Mouse (Mus musculus) lung, postnatal 0 days (tissue): ENCODE data around the gene Sar1a. TPM values are rescaled to one million over a fixed set of nuclear protein-coding genes. Genes with fewer than 3 reads are reported as not detected.

Experiments used
- ATAC-seq: fragments of 200-750 bp; cut with Nextera tagmentation; 2 replicates; pipeline ENCODE4 v1.8.0; 2017; ENCODE audit warnings: moderate library complexity
- DNase-seq: peaks from one replicate; pipeline ENCODE4 v3.0.0-alpha.2; 2016; ENCODE audit warnings: low spot score
- H3K27ac ChIP-seq: fragments of 300-500 bp; sonication (generic); 2 replicates; pipeline ENCODE4 v1.5.1; 2014; ENCODE audit warnings: antibody characterized with exemption, mild to moderate bottlenecking, low read length, mixed read lengths
- H3K27me3 ChIP-seq: fragments of 300-500 bp; sonication (generic); replicated peaks from 2 replicates; pipeline ENCODE4 v1.6.1; 2014; ENCODE audit warnings: low read length, mixed read lengths; ENCODE audit not compliant: insufficient read depth
- H3K36me3 ChIP-seq: fragments of 300-500 bp; sonication (generic); 2 replicates; pipeline ENCODE4 v1.6.1; 2014; ENCODE audit warnings: low read length, mixed read lengths; ENCODE audit not compliant: insufficient read depth
- H3K4me1 ChIP-seq: fragments of 300-500 bp; sonication (generic); 2 replicates; pipeline ENCODE4 v1.6.1; 2014; ENCODE audit warnings: antibody characterized with exemption, low read depth, low read length, mixed read lengths; ENCODE audit not compliant: insufficient read depth
- H3K4me2 ChIP-seq: fragments of 300-500 bp; sonication (generic); replicated peaks from 2 replicates; pipeline ENCODE4 v1.6.1; 2014; ENCODE audit warnings: low read depth, mild to moderate bottlenecking, low read length, moderate library complexity, mixed read lengths
- H3K4me3 ChIP-seq: fragments of 300-500 bp; sonication (generic); 2 replicates; pipeline ENCODE4 v1.5.1; 2014; ENCODE audit warnings: low read depth, low read length
- H3K9ac ChIP-seq: fragments of 300-500 bp; sonication (generic); replicated peaks from 2 replicates; pipeline ENCODE4 v1.6.1; 2014; ENCODE audit warnings: low read depth, mild to moderate bottlenecking
- H3K9me3 ChIP-seq: fragments of 300-500 bp; sonication (generic); 2 replicates; pipeline ENCODE4 v1.6.1; 2016; ENCODE audit warnings: low read length, mixed read lengths
- CTCF ChIP-seq: IDR thresholded peaks from 2 replicates; pipeline ENCODE4 v1.5.1; 2016; ENCODE audit warnings: antibody characterized with exemption, mild to moderate bottlenecking
- EP300 ChIP-seq: IDR thresholded peaks from 2 replicates; pipeline ENCODE4 v1.6.1; 2016; ENCODE audit warnings: antibody characterized with exemption, mild to moderate bottlenecking, control low read depth
- WGBS: fragments of 180-500 bp; shearing (Covaris S2); extraction: QIAGEN DNeasy Blood & Tissue Kit; methylation state at CpG from one replicate; pipeline ENCODE4 v1.1.7; 2014; 5-methylcytosine and 5-hydroxymethylcytosine counted together
- polyA plus RNA-seq: library from polyadenylated mRNA; unstranded; fragments of >200 nt; fragmentation: Nextera tagmentation; extraction: Ambion mirVana; gene quantifications from 2 replicates; pipeline ENCODE4 v1.2.1, GENCODE M21; 2015

Sar1a gene
- 184 and 185 TPM in 2 replicates for polyA plus RNA-seq

DNA sequence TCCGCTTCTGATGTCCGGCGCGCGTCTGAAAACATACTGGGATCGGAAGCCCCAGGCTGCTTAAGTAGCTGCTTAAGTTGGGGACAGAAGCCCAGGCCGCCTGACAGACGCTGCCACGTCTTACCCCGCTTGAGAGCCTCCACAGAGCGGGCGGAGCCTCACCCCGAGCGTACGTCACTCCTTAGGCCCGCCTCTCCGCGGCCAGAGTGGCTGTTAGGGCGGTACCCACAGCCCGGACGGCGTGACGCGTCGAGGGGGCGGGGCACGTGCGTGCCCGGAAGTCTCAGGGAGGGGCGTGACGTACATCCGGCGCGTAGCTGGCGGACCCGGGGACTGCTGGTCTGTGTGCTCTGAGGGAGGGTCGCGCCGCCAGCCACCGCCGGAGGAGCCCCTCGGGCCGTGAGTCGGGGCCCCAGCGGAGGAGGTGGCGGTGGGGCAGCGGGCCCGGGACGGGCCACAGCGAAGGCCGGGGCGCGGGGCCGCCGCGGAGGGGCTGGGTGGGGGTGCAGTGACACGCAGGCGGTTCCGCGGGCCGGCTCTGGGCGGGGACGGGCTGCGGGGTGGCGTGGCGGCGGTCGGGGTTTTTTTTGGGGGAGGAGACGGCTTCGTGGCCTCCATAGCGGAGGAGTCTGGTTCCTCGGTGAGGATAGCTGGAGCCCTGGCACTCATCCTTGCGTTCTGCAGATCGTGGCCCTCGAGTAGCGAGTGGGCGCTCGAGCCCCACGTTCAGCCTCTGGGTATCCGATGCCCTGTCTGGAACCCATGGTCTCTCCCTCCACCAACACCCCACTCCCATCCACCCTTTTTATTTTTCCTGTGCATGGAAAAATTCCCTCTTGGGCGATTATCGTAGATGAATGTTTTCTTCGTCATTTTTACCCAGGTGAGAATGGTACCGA lies at the start of gene Sar1a:
TSS of gene Sar1a (plus strand) at position 285 of the 899 bp plus-strand sequence.
- WGBS: 2% methylated on average over 67 of the region's 84 CpGs
- TF ChIP-seq CTCF: no peak
- TF ChIP-seq EP300: no peak
- H3K9ac ChIP-seq: peak within 1 kb of the TSS; percentile 92
- peak within 1 kb of the TSS; percentile 92 for H3K27ac ChIP-seq
- DNase-seq (peak; percentile 98), ATAC-seq (peak; percentile 100)
- peak within 1 kb of the TSS; percentile 95 for H3K4me3 ChIP-seq
- H3K36me3 ChIP-seq: no peaks in the 10 kb centered on the region
- H3K27me3 ChIP-seq: no peaks in the 10 kb centered on the region
- peaks cover 11% of the 10 kb centered on the region; the same call in 1 of the 2 replicates for H3K4me1 ChIP-seq
- H3K4me2 ChIP-seq: peak within 1 kb of the TSS; percentile 60
- no peaks in the 10 kb centered on the region for H3K9me3 ChIP-seq

DNA sequence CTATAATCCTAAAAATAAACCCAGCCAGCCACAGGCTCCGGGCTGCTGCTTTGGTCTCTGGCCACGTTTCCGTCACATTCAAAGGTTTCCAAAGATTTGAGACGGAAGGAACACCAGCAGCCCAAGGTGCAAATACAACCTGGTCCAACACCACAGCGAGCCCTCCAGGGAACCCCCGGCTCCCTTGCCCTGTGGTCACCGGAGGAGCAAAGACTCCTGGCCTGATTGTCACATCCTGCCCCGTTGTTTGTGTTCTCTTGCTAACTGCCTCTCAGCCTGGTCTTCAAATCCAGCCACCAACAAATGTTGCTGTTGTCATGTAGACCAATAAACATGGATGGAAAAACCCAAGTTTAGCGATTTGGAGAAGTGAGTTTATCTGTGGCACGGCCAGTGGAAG lies 47.7 kb upstream of the Sar1a start:
- Histone ChIP-seq H3K36me3 (no peaks in the 10 kb centered on the region), H3K27ac (no peak overlapping the region), H3K4me3 (no peak overlapping the region), H3K9ac (no peak overlapping the region), H3K4me1 (no peaks in the 10 kb centered on the region; the same call in 1 of the 2 replicates), H3K9me3 (no peaks in the 10 kb centered on the region), H3K27me3 (no peaks in the 10 kb centered on the region), H3K4me2 (no peak overlapping the region)
- TF ChIP-seq EP300 (no peak), CTCF (no peak)
- DNase-seq (no peak), ATAC-seq (no peak)
- WGBS: 67% methylated on average over 10 of the region's 10 CpGs

- H3K27me3 ChIP-seq: no peaks in the 10 kb centered on the region
- no peak overlapping the region for H3K4me3 ChIP-seq
- H3K9me3 ChIP-seq: no peaks in the 10 kb centered on the region
- H3K27ac ChIP-seq: no peak overlapping the region
- H3K36me3 ChIP-seq: no peaks in the 10 kb centered on the region
- ATAC-seq (no peak), DNase-seq (no peak)
- 68% methylated on average over 7 of the region's 7 CpGs for WGBS
- no peak overlapping the region for H3K4me2 ChIP-seq
- H3K9ac ChIP-seq: no peak overlapping the region
- TF ChIP-seq CTCF: no peak
- TF ChIP-seq EP300: no peak
- H3K4me1 ChIP-seq: no peaks in the 10 kb centered on the region
Measured at GRCm38 (mm10) chr10:61637055-61637454, 43.0 kb upstream of the Sar1a start.

DNA sequence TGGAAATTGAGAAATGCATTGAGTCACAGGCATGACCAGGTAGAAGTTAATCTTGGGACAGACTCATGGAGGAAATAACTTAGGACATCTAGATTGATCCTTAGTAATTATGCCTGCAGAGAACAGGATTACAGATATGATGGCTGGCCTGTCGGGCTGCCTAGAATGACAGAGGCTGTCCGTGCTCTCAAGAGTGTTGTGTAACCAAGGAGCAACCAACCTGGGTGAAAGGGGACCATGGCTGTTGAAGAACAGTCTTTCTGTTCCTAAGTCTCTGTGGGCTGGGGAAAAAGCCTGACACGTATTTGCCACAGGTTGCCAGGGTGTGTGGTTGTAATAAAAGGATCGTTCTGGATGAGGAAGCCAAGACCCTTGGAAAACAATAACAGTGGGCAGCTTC lies 39.7 kb upstream of the Sar1a start:
- no peak for TF ChIP-seq CTCF
- no peak for TF ChIP-seq EP300
- no peak overlapping the region for H3K4me3 ChIP-seq
- 65% methylated on average over 4 of the region's 4 CpGs for WGBS
- H3K4me2 ChIP-seq: no peak overlapping the region
- H3K9ac ChIP-seq: no peak overlapping the region
- no peak overlapping the region for H3K27ac ChIP-seq
- no peaks in the 10 kb centered on the region for H3K27me3 ChIP-seq
- H3K36me3 ChIP-seq: no peaks in the 10 kb centered on the region
- no peaks in the 10 kb centered on the region for H3K4me1 ChIP-seq
- ATAC-seq (no peak), DNase-seq (no peak)
- H3K9me3 ChIP-seq: no peaks in the 10 kb centered on the region

DNA sequence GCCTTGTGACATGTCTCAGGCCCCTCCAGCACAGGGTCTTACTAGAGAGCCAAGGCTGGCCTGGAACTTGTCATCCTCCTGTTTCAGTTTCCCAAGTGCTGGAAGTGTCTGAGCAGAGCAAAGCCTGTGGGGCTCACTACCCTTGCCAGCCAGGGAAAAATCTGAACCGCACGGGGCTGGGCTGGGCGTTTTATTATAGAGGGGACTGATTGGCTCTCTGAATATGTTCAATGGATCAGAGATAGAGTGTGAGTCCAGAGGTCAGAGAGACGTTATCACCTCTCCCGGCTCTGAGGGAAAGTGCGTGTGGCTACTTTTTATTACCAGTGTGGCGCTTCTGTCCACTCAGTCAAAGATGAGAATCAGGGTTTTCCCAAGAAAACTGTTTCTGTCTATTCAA lies 33.5 kb upstream of the Sar1a start:
- Histone ChIP-seq H3K36me3 (no peaks in the 10 kb centered on the region), H3K27ac (no peak overlapping the region), H3K4me3 (no peak overlapping the region), H3K4me2 (no peak overlapping the region), H3K27me3 (no peaks in the 10 kb centered on the region), H3K9me3 (no peaks in the 10 kb centered on the region), H3K4me1 (peaks cover 3% of the 10 kb centered on the region; the same call in 1 of the 2 replicates), H3K9ac (no peak overlapping the region)
- DNase-seq (no peak), ATAC-seq (no peak)
- TF ChIP-seq EP300: no peak
- no peak for TF ChIP-seq CTCF
- WGBS: 74% methylated on average over 7 of the region's 7 CpGs

DNA sequence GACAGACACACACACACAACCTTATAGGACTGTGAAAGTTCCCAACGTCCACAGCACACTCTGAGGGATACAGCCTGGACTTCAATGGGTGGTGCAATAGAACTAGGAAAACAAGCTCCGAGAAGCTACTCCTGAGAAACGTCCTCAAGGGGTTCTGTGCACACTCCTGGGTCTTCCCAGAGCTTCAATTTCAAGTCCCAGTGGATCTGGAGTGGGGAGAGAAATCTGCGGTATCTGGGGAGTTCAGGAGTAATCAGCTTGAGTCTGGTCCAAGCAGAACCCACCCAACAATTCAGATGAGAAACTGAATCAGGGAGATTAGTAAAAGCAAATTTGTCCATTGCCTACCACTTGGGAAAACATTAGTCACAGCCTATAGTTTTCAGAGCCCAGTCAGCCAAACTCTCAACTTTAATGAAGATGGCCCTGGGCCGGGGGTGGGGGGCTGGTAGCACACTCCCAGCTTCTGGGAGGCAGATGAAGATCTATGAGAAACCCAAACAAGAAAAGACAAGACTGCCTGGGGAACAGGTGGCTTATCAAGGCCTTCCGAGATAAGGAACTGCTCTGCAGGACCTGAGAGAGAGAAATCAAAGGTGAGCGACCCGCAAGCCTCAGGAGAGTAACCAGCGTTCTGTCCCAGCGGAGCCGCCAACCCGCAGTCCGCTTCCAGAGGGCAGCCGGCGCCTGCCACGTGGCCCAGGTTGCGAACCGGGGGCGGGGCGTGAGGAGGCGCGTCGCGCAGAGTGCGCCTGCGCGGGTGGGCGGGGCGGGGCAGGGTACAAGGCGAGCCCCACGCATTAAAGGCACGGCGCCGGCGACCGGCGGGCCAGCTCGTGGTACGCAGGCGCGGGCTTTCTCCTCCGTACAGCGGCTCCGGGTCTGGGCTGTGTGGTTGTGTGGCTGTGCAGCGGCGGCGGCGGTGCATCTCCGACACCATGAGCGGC lies 32.0 kb upstream of the Sar1a start, which contains the start of gene Ppa1:
TSS of gene Ppa1 (plus strand) at position 763 of the 947 bp plus-strand sequence.
- 2% methylated on average over 44 of the region's 50 CpGs for WGBS
- Histone ChIP-seq H3K4me1 (peaks cover 3% of the 10 kb centered on the region; the same call in 1 of the 2 replicates), H3K36me3 (no peaks in the 10 kb centered on the region), H3K4me3 (peak within 1 kb of the TSS; percentile 83), H3K27me3 (no peaks in the 10 kb centered on the region), H3K27ac (peak within 1 kb of the TSS; percentile 35; the same call in 1 of the 2 replicates), H3K4me2 (peak within 1 kb of the TSS; percentile 92), H3K9ac (peak within 1 kb of the TSS; percentile 53), H3K9me3 (no peaks in the 10 kb centered on the region)
- TF ChIP-seq CTCF (no peak), EP300 (no peak)
- ATAC-seq: peak; percentile 98
- peak; percentile 93 for DNase-seq
